Mouse (Mus musculus): ENCODE measurements at regions not wholly inside any gene's neighbourhood (a gene's known extent, or its start where the extent isn't known, plus 50 kb on each side); places are given as distances from the start of the nearest gene placed in this dataset.
"Not testable (repeated sequence)": the region's sequence is repeated elsewhere in the genome, so short reads cannot be mapped to it uniquely, and the experiment has no call there.

DNA sequence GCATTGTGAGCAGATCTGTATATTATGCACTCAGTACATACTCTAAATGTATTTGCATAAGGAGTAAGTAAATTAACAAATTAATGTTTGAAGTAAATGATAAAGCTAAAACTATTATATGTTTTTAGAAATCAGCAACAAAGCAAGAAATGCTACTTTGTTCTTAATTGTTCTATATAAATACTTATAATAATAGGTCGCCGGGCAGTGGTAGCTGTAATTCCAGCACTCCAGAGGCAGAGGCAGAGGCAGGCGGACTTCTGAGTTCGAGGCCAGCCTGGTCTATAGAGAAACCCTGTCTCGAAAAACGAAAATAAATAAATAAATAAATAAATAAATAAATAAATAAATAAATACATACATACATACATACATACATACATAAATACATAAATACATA, 138.3 kb downstream of the Fam174a start:
- TF ChIP-seq CTCF (conservative IDR thresholded peaks at IDR 0.05; ENCODE audit: insufficient read depth, insufficient read length, low read depth, low read length); POLR2A (IDR thresholded peaks at IDR 0.05; ENCODE audit: low read depth, low read length): not testable (repeated sequence)
